Mouse (Mus musculus): ENCODE data around the gene Pik3c2b. TPM values are rescaled to one million over a fixed set of nuclear protein-coding genes. Genes with fewer than 3 reads are reported as not detected.

The Pik3c2b gene
- total RNA-seq, 1 experiment, result 3.1 TPM

- no peak overlapping the region for H3K27ac ChIP-seq (ENCODE audit: insufficient read depth, low read depth, low read length, poor library complexity, severe bottlenecking)
- H3K4me3 ChIP-seq (ENCODE audit: insufficient read depth in 1 of 2, low read depth in 1 of 2, low read length in 2 of 2, poor library complexity in 1 of 2, severe bottlenecking in 1 of 2), result peak overlapping the region; percentile 73 to 80
- H3K4me1 ChIP-seq (ENCODE audit: control insufficient read depth in 2 of 2, insufficient read depth in 2 of 2, low read length in 2 of 2, poor library complexity in 1 of 2), result peaks cover 6% of the 10 kb centered on the region in 2 experiments; a peak in 3 of 4 replicates
- H3K9ac ChIP-seq (ENCODE audit: insufficient read depth, low read depth, low read length, poor library complexity, severe bottlenecking), result peak overlapping the region; percentile 82
- no peak; the same call in 1 of the 2 replicates for TF ChIP-seq HCFC1 (IDR thresholded peaks at IDR 0.05; ENCODE audit: borderline replicate concordance, insufficient read depth, low read length)
- no peak for TF ChIP-seq ZC3H11A (IDR thresholded peaks at IDR 0.05; ENCODE audit: borderline replicate concordance, low read depth, low read length)
- TF ChIP-seq MAFK (IDR thresholded peaks at IDR 0.05; ENCODE audit: insufficient read depth, low read depth, low read length), result no peak
- TF ChIP-seq CHD2 (IDR thresholded peaks at IDR 0.05; ENCODE audit: low read depth, low read length), result no peak
- TF ChIP-seq ZNF384 (IDR thresholded peaks at IDR 0.05; ENCODE audit: low read depth, low read length), result no peak
- H3K9me3 ChIP-seq (ENCODE audit: control insufficient read depth, insufficient read depth, low read depth, low read length), result no peaks in the 10 kb centered on the region
- H3K36me3 ChIP-seq (ENCODE audit: control insufficient read depth, insufficient read depth, low read length, poor library complexity, severe bottlenecking), result no peaks in the 10 kb centered on the region
- no peak for DNase-seq (ENCODE audit: low read depth, low spot score)
- in situ Hi-C loops (cut with MboI; ENCODE audit: low sequenced_read_pairs in 2 of 2, unreplicated experiment in 2 of 2), result loop anchor here (25.0 kb wide), 1 partner anchor 91 kb away; the partner anchor contains the start of gene Ppp1r15b (in 2 of the 2)
Observed at GRCm38 (mm10) chr1:133045861-133046440, 484 bp downstream of the Pik3c2b start.

DNA sequence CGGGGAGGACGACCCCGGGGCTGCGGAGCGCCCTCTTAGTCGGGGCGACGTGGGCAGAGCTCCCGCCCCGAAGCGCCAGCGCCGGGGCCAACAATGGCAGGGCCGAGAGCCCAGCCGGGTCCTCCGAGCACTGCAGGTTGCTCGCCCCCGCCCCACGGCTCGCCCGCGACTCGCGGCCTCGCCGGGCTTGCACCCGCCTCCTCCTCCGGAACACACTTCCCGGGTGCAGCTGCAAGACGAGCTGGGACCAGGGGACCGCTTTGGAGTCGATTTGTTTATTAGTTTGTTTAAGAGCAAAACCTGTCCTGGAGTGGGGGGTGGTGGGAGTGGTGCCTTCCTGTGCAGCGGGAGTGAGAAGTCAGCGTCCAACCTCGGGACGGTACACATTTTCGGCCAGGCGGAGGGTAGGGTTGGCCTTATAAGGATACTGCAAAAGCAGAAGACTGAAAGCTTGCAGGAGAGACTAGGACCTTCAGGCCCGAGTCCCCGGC is 1.0 kb downstream of the Pik3c2b start:
- TF ChIP-seq ZC3H11A (IDR thresholded peaks at IDR 0.05; ENCODE audit: borderline replicate concordance, low read depth, low read length), result no peak
- no peak for TF ChIP-seq MAFK (IDR thresholded peaks at IDR 0.05; ENCODE audit: insufficient read depth, low read depth, low read length)
- TF ChIP-seq CHD2 (IDR thresholded peaks at IDR 0.05; ENCODE audit: low read depth, low read length), result no peak
- no peak for TF ChIP-seq ZNF384 (IDR thresholded peaks at IDR 0.05; ENCODE audit: low read depth, low read length)
- DNase-seq (ENCODE audit: low read depth, low spot score), result no peak
- H3K4me1 ChIP-seq (ENCODE audit: control insufficient read depth in 2 of 2, insufficient read depth in 2 of 2, low read length in 2 of 2, poor library complexity in 1 of 2), result peaks cover 6% of the 10 kb centered on the region in 2 experiments; a peak in 3 of 4 replicates
- H3K4me3 ChIP-seq (ENCODE audit: insufficient read depth in 1 of 2, low read depth in 1 of 2, low read length in 2 of 2, poor library complexity in 1 of 2, severe bottlenecking in 1 of 2), result peak overlapping the region; percentile 73 to 80
- in situ Hi-C loops (cut with MboI; ENCODE audit: low sequenced_read_pairs in 2 of 2, unreplicated experiment in 2 of 2), result loop anchor here (25.0 kb wide), 1 partner anchor 91 kb away; the partner anchor contains the start of gene Ppp1r15b (in 2 of the 2)
- H3K36me3 ChIP-seq (ENCODE audit: control insufficient read depth, insufficient read depth, low read length, poor library complexity, severe bottlenecking), result no peaks in the 10 kb centered on the region
- H3K9me3 ChIP-seq (ENCODE audit: control insufficient read depth, insufficient read depth, low read depth, low read length), result no peaks in the 10 kb centered on the region
- H3K9ac ChIP-seq (ENCODE audit: insufficient read depth, low read depth, low read length, poor library complexity, severe bottlenecking), result peak overlapping the region; percentile 82
- H3K27ac ChIP-seq (ENCODE audit: insufficient read depth, low read depth, low read length, poor library complexity, severe bottlenecking), result 0 out of 2 replicates have a peak overlapping the region, but pooled peaks have one; percentile 2

- Histone ChIP-seq H3K4me1 (ENCODE audit: control insufficient read depth in 2 of 2, insufficient read depth in 2 of 2, low read length in 2 of 2, poor library complexity in 1 of 2) (peaks cover 6 to 8% of the 10 kb centered on the region in 2 experiments; a peak in 3 of 4 replicates), H3K36me3 (ENCODE audit: control insufficient read depth, insufficient read depth, low read length, poor library complexity, severe bottlenecking) (no peaks in the 10 kb centered on the region), H3K4me3 (ENCODE audit: insufficient read depth in 1 of 2, low read depth in 1 of 2, low read length in 2 of 2, poor library complexity in 1 of 2, severe bottlenecking in 1 of 2) (peak overlapping the region in 1 of 2 experiments; percentile 13; a peak in 1 of 4 replicates), H3K27ac (ENCODE audit: insufficient read depth, low read depth, low read length, poor library complexity, severe bottlenecking) (no peak overlapping the region), H3K9me3 (ENCODE audit: control insufficient read depth, insufficient read depth, low read depth, low read length) (no peaks in the 10 kb centered on the region), H3K9ac (ENCODE audit: insufficient read depth, low read depth, low read length, poor library complexity, severe bottlenecking) (no peak overlapping the region)
- in situ Hi-C loops (cut with MboI; ENCODE audit: low sequenced_read_pairs in 2 of 2, unreplicated experiment in 2 of 2), result loop anchor here (25.0 kb wide), 1 partner anchor 90 kb away; the partner anchor contains the start of gene Ppp1r15b (in 2 of the 2)
- TF ChIP-seq HCFC1 (IDR thresholded peaks at IDR 0.05; ENCODE audit: borderline replicate concordance, insufficient read depth, low read length) (no peak), ZC3H11A (IDR thresholded peaks at IDR 0.05; ENCODE audit: borderline replicate concordance, low read depth, low read length) (no peak), CHD2 (IDR thresholded peaks at IDR 0.05; ENCODE audit: low read depth, low read length) (no peak), MAFK (IDR thresholded peaks at IDR 0.05; ENCODE audit: insufficient read depth, low read depth, low read length) (no peak), ZNF384 (IDR thresholded peaks at IDR 0.05; ENCODE audit: low read depth, low read length) (no peak)
- no peak for DNase-seq (ENCODE audit: low read depth, low spot score)
Observed at GRCm38 (mm10) chr1:133047575-133047974, 2.1 kb downstream of the Pik3c2b start.

DNA sequence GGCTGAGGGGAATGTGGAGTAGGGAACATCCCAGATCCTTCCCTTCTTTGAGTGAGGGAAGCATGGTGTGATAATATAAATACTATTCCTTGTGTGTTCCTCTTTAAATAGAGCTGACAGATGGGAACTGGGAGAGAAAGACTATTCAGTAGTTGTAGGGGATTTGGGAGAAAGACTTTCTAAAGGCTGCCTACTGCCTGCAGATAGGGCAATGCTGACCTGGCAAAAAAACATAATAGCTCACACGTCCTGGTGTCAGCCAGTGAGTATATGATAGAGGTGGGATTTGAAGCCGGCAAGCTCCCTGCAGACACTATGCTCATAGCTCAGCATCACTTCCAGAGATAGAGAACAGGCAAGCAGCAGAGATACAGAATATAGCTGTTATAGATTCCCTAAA is 3.2 kb downstream of the Pik3c2b start:
- Histone ChIP-seq H3K36me3 (ENCODE audit: control insufficient read depth, insufficient read depth, low read length, poor library complexity, severe bottlenecking) (no peaks in the 10 kb centered on the region), H3K4me1 (ENCODE audit: control insufficient read depth in 2 of 2, insufficient read depth in 2 of 2, low read length in 2 of 2, poor library complexity in 1 of 2) (peaks cover 6 to 16% of the 10 kb centered on the region in 2 experiments; a peak in 3 of 4 replicates), H3K27ac (ENCODE audit: insufficient read depth, low read depth, low read length, poor library complexity, severe bottlenecking) (no peak overlapping the region), H3K4me3 (ENCODE audit: insufficient read depth in 1 of 2, low read depth in 1 of 2, low read length in 2 of 2, poor library complexity in 1 of 2, severe bottlenecking in 1 of 2) (no peak overlapping the region), H3K9me3 (ENCODE audit: control insufficient read depth, insufficient read depth, low read depth, low read length) (no peaks in the 10 kb centered on the region), H3K9ac (ENCODE audit: insufficient read depth, low read depth, low read length, poor library complexity, severe bottlenecking) (no peak overlapping the region)
- TF ChIP-seq HCFC1 (IDR thresholded peaks at IDR 0.05; ENCODE audit: borderline replicate concordance, insufficient read depth, low read length) (no peak), MAFK (IDR thresholded peaks at IDR 0.05; ENCODE audit: insufficient read depth, low read depth, low read length) (no peak), ZNF384 (IDR thresholded peaks at IDR 0.05; ENCODE audit: low read depth, low read length) (no peak), CHD2 (IDR thresholded peaks at IDR 0.05; ENCODE audit: low read depth, low read length) (no peak), ZC3H11A (IDR thresholded peaks at IDR 0.05; ENCODE audit: borderline replicate concordance, low read depth, low read length) (no peak)
- in situ Hi-C loops (cut with MboI; ENCODE audit: low sequenced_read_pairs in 2 of 2, unreplicated experiment in 2 of 2), result loop anchor here (25.0 kb wide), 1 partner anchor 89 kb away; the partner anchor contains the start of gene Ppp1r15b (in 2 of the 2)
- no peak for DNase-seq (ENCODE audit: low read depth, low spot score)
